Mouse (Mus musculus) heart, postnatal 10 days (tissue): ENCODE results near the gene Glod4. TPM values are rescaled to one million over a fixed set of nuclear protein-coding genes. Genes with fewer than 3 reads are reported as not detected.

Source experiments
- DNase-seq, 2 experiments: peaks; one replicate each; pipeline ENCODE4 v3.0.0; 2021
- intact Hi-C: fragments of 180-260 bp; cut with DNase I; formaldehyde crosslinking; loops from one replicate; pipeline ENCODE4 v1.15.1; 2025
- total RNA-seq, 2 experiments: library from RNA; stranded (reverse); gene quantifications; 2 replicates each; pipeline ENCODE4 v1.2.3; 2021

The Glod4 gene
- total RNA-seq, 2 experiments from 2014 or later = 51.3 to 53.7 TPM

GRCm38 (mm10) chr11:76154200-76154599 is 89.3 kb downstream of the Glod4 start:
- intact Hi-C loops = no loop called here

GRCm38 (mm10) chr11:76153236-76153951 is 90.1 kb downstream of the Glod4 start:
- no peak for DNase-seq
- intact Hi-C loops = no loop called here

More at GRCm38 (mm10) chr11:76154200-76154599, 89.3 kb downstream of the Glod4 start:
- DNase-seq = no peak

- DNase-seq = no peak
- intact Hi-C loops = no loop called here
Measured at GRCm38 (mm10) chr11:76150980-76151379, 92.5 kb downstream of the Glod4 start.

GRCm38 (mm10) chr11:76148055-76149008 is 95.2 kb downstream of the Glod4 start:
- intact Hi-C loops = no loop called here
- DNase-seq = peak; percentile 22 to 27

- no peak for DNase-seq
- intact Hi-C loops = no loop called here
Measured at GRCm38 (mm10) chr11:76146187-76147010, 97.1 kb downstream of the Glod4 start.

GRCm38 (mm10) chr11:76145169-76145568 is 98.4 kb downstream of the Glod4 start:
- intact Hi-C loops = no loop called here
- no peak for DNase-seq

GRCm38 (mm10) chr11:76144386-76144785 is 99.1 kb downstream of the Glod4 start:
- DNase-seq = no peak
- intact Hi-C loops = no loop called here

GRCm38 (mm10) chr11:76137996-76138395 is 105.5 kb downstream of the Glod4 start:
- intact Hi-C loops = no loop called here
- DNase-seq = no peak

GRCm38 (mm10) chr11:76135641-76136437 is 107.7 kb downstream of the Glod4 start:
- intact Hi-C loops = no loop called here
- DNase-seq = no peak

GRCm38 (mm10) chr11:76130859-76131258 is 112.7 kb downstream of the Glod4 start:
- intact Hi-C loops = loop anchor here (5.0 kb wide), 1 partner anchor 34 kb away; no protein-coding TSS in a partner anchor
- DNase-seq = peak; percentile 47 to 54

- peak; percentile 65 to 73 for DNase-seq
- intact Hi-C loops = no loop called here
Measured at GRCm38 (mm10) chr11:76125386-76125785, 118.1 kb downstream of the Glod4 start.

GRCm38 (mm10) chr11:76123517-76123916 is 120.0 kb downstream of the Glod4 start:
- intact Hi-C loops = no loop called here
- no peak for DNase-seq

GRCm38 (mm10) chr11:76122571-76122970 is 121.0 kb downstream of the Glod4 start:
- DNase-seq = no peak
- intact Hi-C loops = no loop called here

GRCm38 (mm10) chr11:76121086-76121485 is 122.4 kb downstream of the Glod4 start:
- DNase-seq = no peak
- intact Hi-C loops = no loop called here

- peak; percentile 27 to 31 for DNase-seq
Measured at GRCm38 (mm10) chr11:76120407-76120901, 123.1 kb downstream of the Glod4 start.

GRCm38 (mm10) chr11:76110416-76110815 is 133.1 kb downstream of the Glod4 start:
- intact Hi-C loops = no loop called here
- no peak for DNase-seq

More at GRCm38 (mm10) chr11:76120407-76120901, 123.1 kb downstream of the Glod4 start:
- intact Hi-C loops = no loop called here

- intact Hi-C loops = no loop called here
- no peak for DNase-seq
Measured at GRCm38 (mm10) chr11:76106551-76107496, 136.7 kb downstream of the Glod4 start.

- intact Hi-C loops = no loop called here
- DNase-seq = no peak
Measured at GRCm38 (mm10) chr11:76101154-76101553, 142.4 kb downstream of the Glod4 start.
